Mouse (Mus musculus) neural tube, embryonic 14.5 days (tissue): Measurements from ENCODE around the gene Gucy1b1. TPM values are rescaled to one million over a fixed set of nuclear protein-coding genes. Genes with fewer than 3 reads are reported as not detected.

Experiments used
- ATAC-seq: fragments of 200-750 bp; cut with Nextera tagmentation; 2 replicates; pipeline ENCODE4 v1.8.0; 2017; ENCODE audit warnings: low read depth, mild to moderate bottlenecking, moderate TSS enrichment, moderate library complexity
- H3K27ac ChIP-seq: fragments of 300-500 bp; sonication (generic); 2 replicates; pipeline ENCODE4 v1.5.1; 2014; ENCODE audit warnings: low read depth, mild to moderate bottlenecking, control low read depth, low read length, moderate library complexity, mixed read lengths
- H3K27me3 ChIP-seq: fragments of 300-500 bp; sonication (generic); 2 replicates; pipeline ENCODE4 v1.6.1; 2014; ENCODE audit warnings: low read length; ENCODE audit not compliant: control insufficient read depth, insufficient read depth
- H3K36me3 ChIP-seq: fragments of 300-500 bp; sonication (generic); 2 replicates; pipeline ENCODE4 v1.6.1; 2014; ENCODE audit warnings: low read length, mixed read lengths; ENCODE audit not compliant: control insufficient read depth, insufficient read depth
- H3K4me1 ChIP-seq: fragments of 300-500 bp; sonication (generic); 2 replicates; pipeline ENCODE4 v1.6.1; 2014; ENCODE audit warnings: low read length; ENCODE audit not compliant: control insufficient read depth, insufficient read depth
- H3K4me2 ChIP-seq: fragments of 300-500 bp; sonication (generic); 2 replicates; pipeline ENCODE4 v1.6.1; 2014; ENCODE audit warnings: mild to moderate bottlenecking, low read depth, low read length, control low read depth
- H3K4me3 ChIP-seq: fragments of 300-500 bp; sonication (generic); 2 replicates; pipeline ENCODE4 v1.5.1; 2014; ENCODE audit warnings: low read depth, low read length, control low read depth, mixed read lengths
- H3K9ac ChIP-seq: fragments of 300-500 bp; sonication (generic); replicated peaks from 2 replicates; pipeline ENCODE4 v1.6.1; 2014; ENCODE audit warnings: low read depth, mild to moderate bottlenecking, control low read depth, low read length, mixed read lengths
- H3K9me3 ChIP-seq: fragments of 300-500 bp; sonication (generic); 2 replicates; pipeline ENCODE4 v1.6.1; 2016; ENCODE audit warnings: low read length; ENCODE audit not compliant: control insufficient read depth
- WGBS: fragments of 180-500 bp; shearing (Covaris S2); extraction: QIAGEN DNeasy Blood & Tissue Kit; methylation state at CpG from one replicate; pipeline ENCODE4 v1.1.7; 2014; 5-methylcytosine and 5-hydroxymethylcytosine counted together
- polyA plus RNA-seq: library from polyadenylated mRNA; unstranded; fragments of >200 nt; fragmentation: Nextera tagmentation; extraction: Ambion mirVana; gene quantifications from 2 replicates; pipeline ENCODE4 v1.2.1, GENCODE M21; 2014

Gucy1b1 gene
- polyA plus RNA-seq, 1 experiment from 2014 or later = 47.5 TPM

GRCm38 (mm10) chr3:82014148-82014703 lies 60.3 kb downstream of the Gucy1b1 start:
- Histone ChIP-seq H3K4me2 (no peak overlapping the region), H3K27ac (no peak overlapping the region), H3K27me3 (no peaks in the 10 kb centered on the region), H3K9me3 (no peaks in the 10 kb centered on the region), H3K4me3 (no peak overlapping the region), H3K36me3 (no peaks in the 10 kb centered on the region), H3K4me1 (no peaks in the 10 kb centered on the region), H3K9ac (no peak overlapping the region)
- 44% methylated on average over 7 of the region's 7 CpGs for WGBS
- no peak for ATAC-seq

- no peaks in the 10 kb centered on the region for H3K4me1 ChIP-seq
- H3K27ac ChIP-seq = no peak overlapping the region
- no peak overlapping the region for H3K4me3 ChIP-seq
- H3K4me2 ChIP-seq = no peak overlapping the region
- H3K9me3 ChIP-seq = no peaks in the 10 kb centered on the region
- 97% methylated on average over 1 of the region's 1 CpGs for WGBS
- no peaks in the 10 kb centered on the region for H3K36me3 ChIP-seq
- no peaks in the 10 kb centered on the region for H3K27me3 ChIP-seq
- no peak overlapping the region for H3K9ac ChIP-seq
- no peak for ATAC-seq
These were observed 67.5 kb downstream of the Gucy1b1 start for GRCm38 (mm10) chr3:82007002-82007401.

GRCm38 (mm10) chr3:81995988-81996387 lies 78.5 kb downstream of the Gucy1b1 start:
- Histone ChIP-seq H3K4me2 (no peak overlapping the region), H3K36me3 (no peaks in the 10 kb centered on the region), H3K27me3 (no peaks in the 10 kb centered on the region), H3K9me3 (no peaks in the 10 kb centered on the region), H3K4me1 (no peaks in the 10 kb centered on the region), H3K4me3 (no peak overlapping the region), H3K27ac (no peak overlapping the region), H3K9ac (no peak overlapping the region)
- WGBS = 0% methylated on average over 1 of the region's 1 CpGs
- no peak for ATAC-seq

GRCm38 (mm10) chr3:81995371-81995770 lies 79.1 kb downstream of the Gucy1b1 start:
- no peak for ATAC-seq
- Histone ChIP-seq H3K4me3 (no peak overlapping the region), H3K4me2 (no peak overlapping the region), H3K9ac (no peak overlapping the region), H3K4me1 (no peaks in the 10 kb centered on the region), H3K27me3 (no peaks in the 10 kb centered on the region), H3K36me3 (no peaks in the 10 kb centered on the region), H3K27ac (no peak overlapping the region), H3K9me3 (no peaks in the 10 kb centered on the region)
- WGBS = 41% methylated on average over 4 of the region's 4 CpGs

DNA sequence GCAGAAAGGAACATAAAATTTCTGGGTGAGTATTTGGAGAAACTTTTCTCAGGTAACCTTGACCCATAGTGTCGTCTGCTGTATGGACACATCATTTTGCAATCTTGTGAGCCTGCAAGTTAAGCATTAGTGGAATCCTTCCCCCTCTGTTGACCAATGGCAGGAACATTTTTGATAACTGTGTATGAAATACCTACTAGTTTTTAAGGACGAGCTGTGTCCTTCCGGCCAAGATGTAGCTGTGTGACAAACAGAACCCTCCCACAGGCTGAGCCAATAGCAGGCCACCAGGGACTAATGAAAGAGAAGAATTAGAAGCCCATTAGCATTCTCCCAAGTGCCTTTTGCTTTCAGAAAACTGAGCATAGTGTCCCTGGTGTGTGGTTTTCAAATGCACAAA lies 84.0 kb downstream of the Gucy1b1 start:
- no peak; the same call in 1 of the 2 replicates for ATAC-seq
- H3K27me3 ChIP-seq = no peaks in the 10 kb centered on the region
- no peaks in the 10 kb centered on the region for H3K9me3 ChIP-seq
- H3K36me3 ChIP-seq = no peaks in the 10 kb centered on the region
- H3K9ac ChIP-seq = no peak overlapping the region
- no peak overlapping the region for H3K4me3 ChIP-seq
- H3K4me2 ChIP-seq = no peak overlapping the region
- H3K27ac ChIP-seq = no peak overlapping the region
- no peaks in the 10 kb centered on the region for H3K4me1 ChIP-seq
- 56% methylated on average over 3 of the region's 3 CpGs for WGBS

DNA sequence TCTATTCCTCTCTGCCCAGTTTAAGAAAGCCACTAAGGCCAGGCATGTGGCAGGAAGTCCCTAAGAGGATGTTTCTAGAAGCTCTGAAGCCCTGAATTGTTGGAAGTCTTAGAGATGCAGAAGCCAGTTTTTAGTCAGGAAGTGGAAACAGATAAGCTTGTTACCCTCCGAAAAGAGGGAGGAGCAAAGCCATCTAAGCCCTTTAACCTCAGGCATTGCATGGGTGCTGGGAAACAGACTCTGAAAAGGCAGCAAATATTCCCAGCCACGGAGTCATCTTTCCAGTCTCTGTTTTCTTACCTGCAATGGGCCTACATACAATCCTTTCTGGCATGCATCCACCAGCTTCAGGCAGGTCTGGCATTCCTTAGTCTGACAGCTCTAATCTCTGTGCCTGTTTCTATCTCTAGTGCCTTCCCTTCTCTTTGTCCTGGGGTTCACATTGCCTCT lies 84.8 kb downstream of the Gucy1b1 start:
- Histone ChIP-seq H3K9ac (no peak overlapping the region), H3K9me3 (no peaks in the 10 kb centered on the region), H3K4me1 (no peaks in the 10 kb centered on the region), H3K4me3 (no peak overlapping the region), H3K4me2 (no peak overlapping the region), H3K27ac (no peak overlapping the region), H3K36me3 (no peaks in the 10 kb centered on the region), H3K27me3 (no peaks in the 10 kb centered on the region)
- 63% methylated on average over 2 of the region's 2 CpGs for WGBS
- ATAC-seq = no peak

GRCm38 (mm10) chr3:81987628-81988027 lies 86.9 kb downstream of the Gucy1b1 start:
- ATAC-seq = no peak
- WGBS = 96% methylated on average over 3 of the region's 3 CpGs
- H3K4me2 ChIP-seq = no peak overlapping the region
- H3K4me3 ChIP-seq = no peak overlapping the region
- H3K9ac ChIP-seq = no peak overlapping the region
- no peak overlapping the region for H3K27ac ChIP-seq
- no peaks in the 10 kb centered on the region for H3K36me3 ChIP-seq
- no peaks in the 10 kb centered on the region for H3K4me1 ChIP-seq
- no peaks in the 10 kb centered on the region for H3K9me3 ChIP-seq
- no peaks in the 10 kb centered on the region for H3K27me3 ChIP-seq

GRCm38 (mm10) chr3:81986103-81986502 lies 88.4 kb downstream of the Gucy1b1 start:
- Histone ChIP-seq H3K27ac (no peak overlapping the region), H3K9me3 (no peaks in the 10 kb centered on the region), H3K27me3 (no peaks in the 10 kb centered on the region), H3K4me2 (no peak overlapping the region), H3K36me3 (no peaks in the 10 kb centered on the region), H3K4me3 (no peak overlapping the region), H3K4me1 (no peaks in the 10 kb centered on the region), H3K9ac (no peak overlapping the region)
- no peak for ATAC-seq
- 96% methylated on average over 2 of the region's 2 CpGs for WGBS

DNA sequence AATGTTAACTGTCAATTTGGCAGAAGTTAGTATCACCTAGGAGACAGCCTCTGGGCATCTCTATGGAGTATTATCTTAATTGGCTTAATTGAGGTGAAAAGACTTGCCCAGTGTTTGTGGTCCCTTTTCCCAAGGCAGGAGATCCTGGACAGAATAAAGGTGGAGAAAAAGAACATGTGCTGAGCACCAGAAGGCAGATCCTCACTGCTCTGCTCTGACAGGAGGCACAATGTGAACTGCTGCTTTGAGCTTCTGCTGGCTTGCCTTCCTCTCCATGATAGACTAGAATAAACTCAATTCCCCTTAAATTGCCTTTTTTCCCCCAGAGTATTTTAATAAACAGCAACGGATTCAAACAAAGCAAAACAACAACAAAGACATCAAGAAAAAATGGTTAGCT lies 89.4 kb downstream of the Gucy1b1 start:
- Histone ChIP-seq H3K27ac (no peak overlapping the region), H3K9me3 (no peaks in the 10 kb centered on the region), H3K4me2 (no peak overlapping the region), H3K27me3 (no peaks in the 10 kb centered on the region), H3K4me1 (no peaks in the 10 kb centered on the region), H3K9ac (no peak overlapping the region), H3K4me3 (no peak overlapping the region), H3K36me3 (no peaks in the 10 kb centered on the region)
- ATAC-seq = no peak
- 58% methylated on average over 1 of the region's 1 CpGs for WGBS
